Mouse (Mus musculus): ENCODE results near the gene Angptl8. TPM values are rescaled to one million over a fixed set of nuclear protein-coding genes. Genes with fewer than 3 reads are reported as not detected.

Gene Angptl8
- polyA plus RNA-seq, 1 experiment from 2014 or later: 0.88 TPM

GRCm38 (mm10) chr9:21818125-21818524 lies 17.2 kb upstream of the Angptl8 start:
- Histone ChIP-seq H3K4me3 (no peak overlapping the region), H3K27me3 (no peaks in the 10 kb centered on the region), H3K9ac (no peak overlapping the region), H3K36me3 (no peaks in the 10 kb centered on the region), H3K4me2 (no peak overlapping the region), H3K27ac (replicated peaks) (no peak overlapping the region), H3K4me1 (replicated peaks) (no peaks in the 10 kb centered on the region), H3K9me3 (no peaks in the 10 kb centered on the region)
- no peak for ATAC-seq (ENCODE audit: low FRiP score, low read depth)
- WGBS: 71% methylated on average over 4 of the region's 4 CpGs

GRCm38 (mm10) chr9:21818561-21818960 lies 16.7 kb upstream of the Angptl8 start:
- Histone ChIP-seq H3K4me3 (no peak overlapping the region), H3K4me1 (replicated peaks) (no peaks in the 10 kb centered on the region), H3K36me3 (no peaks in the 10 kb centered on the region), H3K9me3 (no peaks in the 10 kb centered on the region), H3K27me3 (no peaks in the 10 kb centered on the region), H3K27ac (replicated peaks) (no peak overlapping the region), H3K9ac (no peak overlapping the region), H3K4me2 (no peak overlapping the region)
- WGBS: 94% methylated on average over 6 of the region's 6 CpGs
- no peak for ATAC-seq (ENCODE audit: low FRiP score, low read depth)

- ATAC-seq (ENCODE audit: low FRiP score, low read depth): no peak
Measured at GRCm38 (mm10) chr9:21819181-21819729, 16.1 kb upstream of the Angptl8 start.

GRCm38 (mm10) chr9:21820183-21820582 lies 15.1 kb upstream of the Angptl8 start:
- Histone ChIP-seq H3K9ac (no peak overlapping the region), H3K4me1 (replicated peaks) (no peaks in the 10 kb centered on the region), H3K27me3 (no peaks in the 10 kb centered on the region), H3K36me3 (no peaks in the 10 kb centered on the region), H3K4me2 (no peak overlapping the region), H3K4me3 (no peak overlapping the region), H3K9me3 (no peaks in the 10 kb centered on the region), H3K27ac (replicated peaks) (no peak overlapping the region)
- WGBS: 84% methylated on average over 12 of the region's 12 CpGs
- no peak for ATAC-seq (ENCODE audit: low FRiP score, low read depth)

More at GRCm38 (mm10) chr9:21819181-21819729, 16.1 kb upstream of the Angptl8 start:
- Histone ChIP-seq H3K9ac (no peak overlapping the region), H3K27me3 (no peaks in the 10 kb centered on the region), H3K4me3 (no peak overlapping the region), H3K9me3 (no peaks in the 10 kb centered on the region), H3K4me2 (no peak overlapping the region), H3K36me3 (no peaks in the 10 kb centered on the region), H3K27ac (replicated peaks) (no peak overlapping the region), H3K4me1 (replicated peaks) (no peaks in the 10 kb centered on the region)
- WGBS: 98% methylated on average over 2 of the region's 2 CpGs

GRCm38 (mm10) chr9:21822686-21823085 lies 12.6 kb upstream of the Angptl8 start:
- ATAC-seq (ENCODE audit: low FRiP score, low read depth): no peak
- Histone ChIP-seq H3K36me3 (no peaks in the 10 kb centered on the region), H3K27me3 (no peaks in the 10 kb centered on the region), H3K4me3 (no peak overlapping the region), H3K4me2 (no peak overlapping the region), H3K27ac (replicated peaks) (no peak overlapping the region), H3K9me3 (no peaks in the 10 kb centered on the region), H3K9ac (no peak overlapping the region), H3K4me1 (replicated peaks) (no peaks in the 10 kb centered on the region)
- 87% methylated on average over 6 of the region's 6 CpGs for WGBS

GRCm38 (mm10) chr9:21823957-21824356 lies 11.4 kb upstream of the Angptl8 start:
- ATAC-seq (ENCODE audit: low FRiP score, low read depth): no peak
- H3K27me3 ChIP-seq: no peaks in the 10 kb centered on the region
- 54% methylated on average over 4 of the region's 4 CpGs for WGBS

GRCm38 (mm10) chr9:21824366-21824765 lies 10.9 kb upstream of the Angptl8 start:
- H3K4me3 ChIP-seq: no peak overlapping the region
- no peaks in the 10 kb centered on the region for H3K4me1 ChIP-seq (replicated peaks)
- no peak for ATAC-seq (ENCODE audit: low FRiP score, low read depth)
- WGBS: 63% methylated on average over 10 of the region's 10 CpGs
- no peak overlapping the region for H3K9ac ChIP-seq
- no peaks in the 10 kb centered on the region for H3K9me3 ChIP-seq
- no peaks in the 10 kb centered on the region for H3K27me3 ChIP-seq
- no peak overlapping the region for H3K27ac ChIP-seq (replicated peaks)
- H3K36me3 ChIP-seq: no peaks in the 10 kb centered on the region
- no peak overlapping the region for H3K4me2 ChIP-seq

More at GRCm38 (mm10) chr9:21823957-21824356, 11.4 kb upstream of the Angptl8 start:
- Histone ChIP-seq H3K27ac (replicated peaks) (no peak overlapping the region), H3K9ac (no peak overlapping the region), H3K4me3 (no peak overlapping the region), H3K9me3 (no peaks in the 10 kb centered on the region), H3K4me2 (no peak overlapping the region), H3K36me3 (no peaks in the 10 kb centered on the region), H3K4me1 (replicated peaks) (no peaks in the 10 kb centered on the region)

- H3K4me2 ChIP-seq: no peak overlapping the region
- no peak overlapping the region for H3K27ac ChIP-seq (replicated peaks)
- no peaks in the 10 kb centered on the region for H3K4me1 ChIP-seq (replicated peaks)
- no peak overlapping the region for H3K9ac ChIP-seq
- H3K4me3 ChIP-seq: no peak overlapping the region
- H3K27me3 ChIP-seq: no peaks in the 10 kb centered on the region
- H3K9me3 ChIP-seq: no peaks in the 10 kb centered on the region
- WGBS: 91% methylated on average over 14 of the region's 14 CpGs
- H3K36me3 ChIP-seq: no peaks in the 10 kb centered on the region
- ATAC-seq (ENCODE audit: low FRiP score, low read depth): no peak
Measured at GRCm38 (mm10) chr9:21829834-21830460, 5.4 kb upstream of the Angptl8 start.

GRCm38 (mm10) chr9:21830461-21830850 lies 4.9 kb upstream of the Angptl8 start:
- no peak overlapping the region for H3K4me3 ChIP-seq
- 84% methylated on average over 5 of the region's 5 CpGs for WGBS
- no peaks in the 10 kb centered on the region for H3K9me3 ChIP-seq

GRCm38 (mm10) chr9:21830936-21831335 lies 4.4 kb upstream of the Angptl8 start:
- H3K4me1 ChIP-seq (replicated peaks): no peaks in the 10 kb centered on the region
- H3K4me2 ChIP-seq: no peak overlapping the region
- no peak overlapping the region for H3K9ac ChIP-seq
- WGBS: 88% methylated on average over 11 of the region's 11 CpGs
- H3K36me3 ChIP-seq: no peaks in the 10 kb centered on the region
- no peak overlapping the region for H3K27ac ChIP-seq (replicated peaks)
- no peak overlapping the region for H3K4me3 ChIP-seq
- H3K9me3 ChIP-seq: no peaks in the 10 kb centered on the region
- ATAC-seq (ENCODE audit: low FRiP score, low read depth): no peak
- H3K27me3 ChIP-seq: no peaks in the 10 kb centered on the region

More at GRCm38 (mm10) chr9:21830461-21830850, 4.9 kb upstream of the Angptl8 start:
- Histone ChIP-seq H3K4me1 (replicated peaks) (no peaks in the 10 kb centered on the region), H3K27ac (replicated peaks) (no peak overlapping the region), H3K9ac (no peak overlapping the region), H3K27me3 (no peaks in the 10 kb centered on the region), H3K4me2 (no peak overlapping the region), H3K36me3 (no peaks in the 10 kb centered on the region)
- ATAC-seq (ENCODE audit: low FRiP score, low read depth): no peak

- Histone ChIP-seq H3K4me2 (no peak overlapping the region), H3K9me3 (no peaks in the 10 kb centered on the region), H3K4me1 (replicated peaks) (no peaks in the 10 kb centered on the region), H3K4me3 (no peak overlapping the region), H3K27me3 (no peaks in the 10 kb centered on the region), H3K27ac (replicated peaks) (no peak overlapping the region), H3K9ac (no peak overlapping the region), H3K36me3 (no peaks in the 10 kb centered on the region)
- WGBS: 90% methylated on average over 20 of the region's 20 CpGs
- no peak; the same call in 1 of the 2 replicates for ATAC-seq (ENCODE audit: low FRiP score, low read depth)
Measured at GRCm38 (mm10) chr9:21831558-21832240, 3.6 kb upstream of the Angptl8 start.

- Histone ChIP-seq H3K36me3 (no peaks in the 10 kb centered on the region), H3K4me2 (no peak overlapping the region), H3K27ac (replicated peaks) (no peak overlapping the region), H3K9me3 (no peaks in the 10 kb centered on the region), H3K27me3 (no peaks in the 10 kb centered on the region), H3K4me1 (replicated peaks) (no peaks in the 10 kb centered on the region), H3K9ac (no peak overlapping the region), H3K4me3 (no peak overlapping the region)
- ATAC-seq (ENCODE audit: low FRiP score, low read depth): no peak
- 91% methylated on average over 2 of the region's 2 CpGs for WGBS
Measured at GRCm38 (mm10) chr9:21837690-21838089, 2.4 kb downstream of the Angptl8 start.

All from hindbrain, embryonic 15.5 days (tissue).